Mouse (Mus musculus): ENCODE measurements around the gene Med27. TPM values are rescaled to one million over a fixed set of nuclear protein-coding genes. Genes with fewer than 3 reads are reported as not detected.

Med27 gene
- polyA plus RNA-seq, 1 experiment, result 44.0 TPM

DNA sequence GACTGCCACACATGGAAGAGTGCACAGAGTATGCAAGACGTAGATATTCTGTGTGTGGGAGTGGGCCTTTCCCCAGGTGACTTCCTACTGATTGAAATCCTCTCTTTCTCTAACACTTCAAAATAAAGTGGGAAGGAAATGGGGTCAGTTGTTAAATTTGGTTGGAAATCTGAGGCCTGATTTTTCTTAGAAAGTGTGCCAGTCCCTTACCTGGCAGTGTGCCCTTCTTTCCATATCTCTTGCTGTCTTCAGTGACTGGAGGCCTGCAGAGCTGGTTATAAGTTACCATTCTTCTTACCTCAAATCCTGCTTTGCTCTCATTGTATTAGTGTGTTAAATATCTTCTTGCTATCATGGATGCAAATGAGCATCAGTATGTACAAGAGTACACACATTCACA is 92.4 kb downstream of the Med27 start:
- TF ChIP-seq TCF12 (IDR thresholded peaks at IDR 0.05; ENCODE audit: insufficient read depth, poor library complexity, severe bottlenecking) (no peak), MYOD1 (IDR thresholded peaks at IDR 0.05; ENCODE audit: control insufficient read depth in 1 of 3, insufficient read length in 2 of 3, low read depth in 2 of 3) (no peak), SRF (IDR thresholded peaks at IDR 0.05; ENCODE audit: control insufficient read depth, insufficient read length, low read depth) (no peak), TCF3 (IDR thresholded peaks at IDR 0.05; ENCODE audit: insufficient read length, low read depth) (no peak), POLR2AphosphoS2 (IDR thresholded peaks at IDR 0.05; ENCODE audit: insufficient read length, low read depth) (no peak), MAX (IDR thresholded peaks at IDR 0.05; ENCODE audit: low read depth) (no peak), E2F4 (IDR thresholded peaks at IDR 0.05; ENCODE audit: insufficient read depth) (no peak), MYOG (IDR thresholded peaks at IDR 0.05; ENCODE audit: control insufficient read depth in 1 of 3, insufficient read depth in 1 of 3, insufficient read length in 2 of 3, low read depth in 2 of 3) (no peak), POLR2A (IDR thresholded peaks at IDR 0.05; ENCODE audit: insufficient read length, low read depth) (no peak), CEBPB (IDR thresholded peaks at IDR 0.05; ENCODE audit: insufficient read depth, poor library complexity, severe bottlenecking) (no peak), USF1 (IDR thresholded peaks at IDR 0.05; ENCODE audit: low read depth) (no peak), REST (IDR thresholded peaks at IDR 0.05; ENCODE audit: insufficient read depth, insufficient read length) (no peak)
- no peak overlapping the region for H3K4me2 ChIP-seq (ENCODE audit: low read depth)
- no peaks in the 10 kb centered on the region for H3K36me3 ChIP-seq (ENCODE audit: control insufficient read depth, insufficient read depth)
- no peaks in the 10 kb centered on the region for H3K79me2 ChIP-seq (ENCODE audit: control insufficient read depth, insufficient read depth)
- no peak overlapping the region for H3K4me3 ChIP-seq
- H3ac ChIP-seq (ENCODE audit: control insufficient read depth, insufficient read length), result no peak overlapping the region
- no peaks in the 10 kb centered on the region for H3K27me3 ChIP-seq (ENCODE audit: control insufficient read depth, insufficient read depth, insufficient read length)

DNA sequence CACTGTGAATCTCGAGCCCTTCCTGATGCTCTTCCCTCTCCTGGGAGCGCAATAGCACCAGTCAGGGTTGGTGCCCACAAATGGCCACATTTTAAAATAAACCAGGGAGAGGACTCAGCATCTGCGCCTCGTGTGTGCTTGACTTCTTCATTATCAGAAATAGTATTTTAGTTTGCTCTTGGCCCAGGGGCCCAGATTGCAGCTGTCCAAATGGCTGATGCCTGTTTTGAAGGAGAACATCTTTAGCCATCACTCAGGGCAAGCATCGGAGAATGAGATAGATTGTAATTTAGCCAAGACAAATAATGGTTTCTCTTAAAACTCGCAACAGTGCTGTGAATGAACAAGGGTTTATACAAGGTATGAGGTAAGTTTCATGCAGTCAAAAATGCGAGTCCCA is 92.8 kb downstream of the Med27 start:
- no peak for TF ChIP-seq CEBPB (IDR thresholded peaks at IDR 0.05; ENCODE audit: insufficient read depth, poor library complexity, severe bottlenecking)
- no peak for TF ChIP-seq E2F4 (IDR thresholded peaks at IDR 0.05; ENCODE audit: insufficient read depth)
- no peak for TF ChIP-seq MAX (IDR thresholded peaks at IDR 0.05; ENCODE audit: low read depth)
- no peak for TF ChIP-seq REST (IDR thresholded peaks at IDR 0.05; ENCODE audit: insufficient read depth, insufficient read length)
- TF ChIP-seq MYOG (IDR thresholded peaks at IDR 0.05; ENCODE audit: control insufficient read depth in 1 of 3, insufficient read depth in 1 of 3, insufficient read length in 2 of 3, low read depth in 2 of 3), result no peak
- TF ChIP-seq POLR2A (IDR thresholded peaks at IDR 0.05; ENCODE audit: insufficient read length, low read depth), result no peak
- no peak for TF ChIP-seq POLR2AphosphoS2 (IDR thresholded peaks at IDR 0.05; ENCODE audit: insufficient read length, low read depth)
- TF ChIP-seq MYOD1 (IDR thresholded peaks at IDR 0.05; ENCODE audit: control insufficient read depth in 1 of 3, insufficient read length in 2 of 3, low read depth in 2 of 3), result no peak
- no peak for TF ChIP-seq TCF3 (IDR thresholded peaks at IDR 0.05; ENCODE audit: insufficient read length, low read depth)
- TF ChIP-seq USF1 (IDR thresholded peaks at IDR 0.05; ENCODE audit: low read depth), result no peak
- TF ChIP-seq TCF12 (IDR thresholded peaks at IDR 0.05; ENCODE audit: insufficient read depth, poor library complexity, severe bottlenecking), result no peak
- no peak for TF ChIP-seq SRF (IDR thresholded peaks at IDR 0.05; ENCODE audit: control insufficient read depth, insufficient read length, low read depth)
- Histone ChIP-seq H3K27me3 (ENCODE audit: control insufficient read depth, insufficient read depth, insufficient read length) (no peaks in the 10 kb centered on the region), H3K36me3 (ENCODE audit: control insufficient read depth, insufficient read depth) (no peaks in the 10 kb centered on the region), H3K4me3 (no peak overlapping the region), H3ac (ENCODE audit: control insufficient read depth, insufficient read length) (no peak overlapping the region), H3K4me2 (ENCODE audit: low read depth) (no peak overlapping the region), H3K79me2 (ENCODE audit: control insufficient read depth, insufficient read depth) (no peaks in the 10 kb centered on the region)

DNA sequence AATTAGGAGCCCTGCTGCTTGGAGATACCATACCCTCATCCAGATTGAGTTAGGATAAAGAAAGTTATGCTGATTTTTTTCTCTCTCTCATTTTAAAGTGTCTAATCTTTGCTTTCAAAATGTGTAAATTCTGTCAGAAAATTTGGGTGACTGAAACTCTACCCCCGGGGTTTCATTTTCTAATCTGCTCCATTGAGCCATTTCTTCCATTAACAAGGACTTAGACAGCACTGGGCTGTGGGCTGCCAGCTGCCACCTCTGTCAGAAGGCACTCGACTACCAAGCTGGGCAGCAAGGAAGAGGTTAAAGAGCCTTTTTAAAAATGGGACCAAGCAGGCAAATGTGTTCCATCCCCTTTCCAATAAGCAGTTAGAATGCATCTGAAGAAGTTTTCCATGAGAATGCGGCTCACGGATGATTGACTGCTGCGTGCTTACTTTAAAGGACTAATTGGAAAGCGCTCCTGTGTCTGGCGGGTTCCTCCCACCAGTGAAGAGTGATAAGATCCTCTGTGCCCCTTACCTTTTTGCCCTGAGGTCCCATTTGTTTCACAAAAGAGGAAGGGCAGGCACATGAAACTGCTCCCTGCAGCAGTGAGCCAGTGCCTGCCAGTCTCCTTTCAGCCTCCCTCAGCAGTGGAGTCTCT is 93.4 kb downstream of the Med27 start:
- Histone ChIP-seq H3K79me2 (ENCODE audit: control insufficient read depth, insufficient read depth) (no peaks in the 10 kb centered on the region), H3K27me3 (ENCODE audit: control insufficient read depth, insufficient read depth, insufficient read length) (no peaks in the 10 kb centered on the region), H3ac (ENCODE audit: control insufficient read depth, insufficient read length) (no peak overlapping the region), H3K4me3 (no peak overlapping the region), H3K36me3 (ENCODE audit: control insufficient read depth, insufficient read depth) (no peaks in the 10 kb centered on the region), H3K4me2 (ENCODE audit: low read depth) (no peak overlapping the region)
- TF ChIP-seq REST (IDR thresholded peaks at IDR 0.05; ENCODE audit: insufficient read depth, insufficient read length) (no peak), USF1 (IDR thresholded peaks at IDR 0.05; ENCODE audit: low read depth) (no peak), TCF12 (IDR thresholded peaks at IDR 0.05; ENCODE audit: insufficient read depth, poor library complexity, severe bottlenecking) (no peak), MYOD1 (IDR thresholded peaks at IDR 0.05; ENCODE audit: control insufficient read depth in 1 of 3, insufficient read length in 2 of 3, low read depth in 2 of 3) (no peak), TCF3 (IDR thresholded peaks at IDR 0.05; ENCODE audit: insufficient read length, low read depth) (no peak), POLR2A (IDR thresholded peaks at IDR 0.05; ENCODE audit: insufficient read length, low read depth) (no peak), MYOG (IDR thresholded peaks at IDR 0.05; ENCODE audit: control insufficient read depth in 1 of 3, insufficient read depth in 1 of 3, insufficient read length in 2 of 3, low read depth in 2 of 3) (no peak), CEBPB (IDR thresholded peaks at IDR 0.05; ENCODE audit: insufficient read depth, poor library complexity, severe bottlenecking) (no peak), E2F4 (IDR thresholded peaks at IDR 0.05; ENCODE audit: insufficient read depth) (no peak), MAX (IDR thresholded peaks at IDR 0.05; ENCODE audit: low read depth) (no peak), SRF (IDR thresholded peaks at IDR 0.05; ENCODE audit: control insufficient read depth, insufficient read length, low read depth) (no peak)

DNA sequence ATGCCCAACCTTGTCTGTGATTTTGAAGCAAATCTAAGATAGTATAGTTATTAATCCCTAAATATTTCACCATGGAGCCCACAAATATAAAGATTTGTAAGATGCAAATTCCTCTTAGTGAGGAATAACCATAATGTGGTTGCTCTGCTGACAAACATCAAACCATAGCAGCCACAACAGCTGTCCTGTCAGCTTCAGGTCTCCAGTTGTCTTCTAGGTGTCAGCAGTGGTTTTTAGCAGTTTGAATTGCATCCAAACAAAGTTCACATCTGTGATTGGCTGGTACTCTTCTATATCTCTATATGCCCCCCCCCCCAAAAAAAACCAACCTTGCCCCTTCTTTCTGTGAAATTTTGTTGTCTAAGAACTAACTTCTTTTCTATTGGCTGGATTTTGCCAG is 95.7 kb downstream of the Med27 start:
- no peak overlapping the region for H3K4me2 ChIP-seq (ENCODE audit: low read depth)
- no peak overlapping the region for H3K4me3 ChIP-seq
- H3K36me3 ChIP-seq (ENCODE audit: control insufficient read depth, insufficient read depth), result no peaks in the 10 kb centered on the region
- no peaks in the 10 kb centered on the region for H3K79me2 ChIP-seq (ENCODE audit: control insufficient read depth, insufficient read depth)
- no peak overlapping the region for H3ac ChIP-seq (ENCODE audit: control insufficient read depth, insufficient read length)
- no peaks in the 10 kb centered on the region for H3K27me3 ChIP-seq (ENCODE audit: control insufficient read depth, insufficient read depth, insufficient read length)
- TF ChIP-seq POLR2A (IDR thresholded peaks at IDR 0.05; ENCODE audit: insufficient read length, low read depth) (no peak), TCF12 (IDR thresholded peaks at IDR 0.05; ENCODE audit: insufficient read depth, poor library complexity, severe bottlenecking) (peak; percentile 53), MAX (IDR thresholded peaks at IDR 0.05; ENCODE audit: low read depth) (no peak), TCF3 (IDR thresholded peaks at IDR 0.05; ENCODE audit: insufficient read length, low read depth) (peak; percentile 86), REST (IDR thresholded peaks at IDR 0.05; ENCODE audit: insufficient read depth, insufficient read length) (no peak), SRF (IDR thresholded peaks at IDR 0.05; ENCODE audit: control insufficient read depth, insufficient read length, low read depth) (no peak), CEBPB (IDR thresholded peaks at IDR 0.05; ENCODE audit: insufficient read depth, poor library complexity, severe bottlenecking) (no peak), POLR2AphosphoS2 (IDR thresholded peaks at IDR 0.05; ENCODE audit: insufficient read length, low read depth) (no peak), USF1 (IDR thresholded peaks at IDR 0.05; ENCODE audit: low read depth) (no peak), MYOG (IDR thresholded peaks at IDR 0.05; ENCODE audit: control insufficient read depth in 1 of 3, insufficient read depth in 1 of 3, insufficient read length in 2 of 3, low read depth in 2 of 3) (peak in 2 of 3 experiments; percentile 29 to 58), E2F4 (IDR thresholded peaks at IDR 0.05; ENCODE audit: insufficient read depth) (no peak), MYOD1 (IDR thresholded peaks at IDR 0.05; ENCODE audit: control insufficient read depth in 1 of 3, insufficient read length in 2 of 3, low read depth in 2 of 3) (peak in 2 of 3 experiments; percentile 79 to 89)

All from myocyte (in vitro differentiated cells).